Mouse (Mus musculus) heart, embryonic 16.5 days (tissue): ENCODE data around the gene Plpp7. TPM values are rescaled to one million over a fixed set of nuclear protein-coding genes. Genes with fewer than 3 reads are reported as not detected.

Source experiments
- ATAC-seq: fragments of 200-750 bp; cut with Nextera tagmentation; replicated peaks from 2 replicates; pipeline ENCODE4 v1.8.0; 2017; ENCODE audit warnings: moderate number of reproducible peaks; ENCODE audit not compliant: insufficient read depth, low FRiP score; ENCODE audit errors: extremely low read depth
- H3K27ac ChIP-seq: fragments of 300-500 bp; sonication (generic); 2 replicates; pipeline ENCODE4 v1.5.1; 2014; ENCODE audit warnings: mild to moderate bottlenecking, low read length, control low read depth, moderate library complexity
- H3K27me3 ChIP-seq: fragments of 300-500 bp; sonication (generic); 2 replicates; pipeline ENCODE4 v1.6.1; 2014; ENCODE audit warnings: low read length, mixed read lengths; ENCODE audit not compliant: control insufficient read depth, insufficient read depth
- H3K36me3 ChIP-seq: fragments of 300-500 bp; sonication (generic); 2 replicates; pipeline ENCODE4 v1.6.1; 2014; ENCODE audit not compliant: control insufficient read depth, insufficient read depth
- H3K4me1 ChIP-seq: fragments of 300-500 bp; sonication (generic); 2 replicates; pipeline ENCODE4 v1.6.1; 2014; ENCODE audit warnings: low read length, mixed read lengths; ENCODE audit not compliant: control insufficient read depth, insufficient read depth
- H3K4me2 ChIP-seq: fragments of 300-500 bp; sonication (generic); 2 replicates; pipeline ENCODE4 v1.6.1; 2014; ENCODE audit warnings: low read depth, mild to moderate bottlenecking, control low read depth, low read length
- H3K4me3 ChIP-seq: fragments of 300-500 bp; sonication (generic); 2 replicates; pipeline ENCODE4 v1.5.1; 2014; ENCODE audit warnings: mild to moderate bottlenecking, control low read depth, low read length
- H3K9ac ChIP-seq: fragments of 300-500 bp; sonication (generic); 2 replicates; pipeline ENCODE4 v1.6.1; 2014; ENCODE audit warnings: low read length, control low read depth
- H3K9me3 ChIP-seq: fragments of 300-500 bp; sonication (generic); replicated peaks from 2 replicates; pipeline ENCODE4 v1.6.1; 2016; ENCODE audit warnings: low read length; ENCODE audit not compliant: control insufficient read depth
- WGBS: fragments of 180-500 bp; shearing (Covaris S2); extraction: QIAGEN DNeasy Blood & Tissue Kit; methylation state at CpG from one replicate; pipeline ENCODE4 v1.1.7; 2014; 5-methylcytosine and 5-hydroxymethylcytosine counted together
- microRNA-seq: library from miRNA; unstranded; fragments of <30 nt; microRNA quantifications from one replicate; pipeline ENCODE4, GENCODE M21; 2017
- polyA plus RNA-seq: library from polyadenylated mRNA; unstranded; fragments of >200 nt; fragmentation: Nextera tagmentation; extraction: Ambion mirVana; gene quantifications from 2 replicates; pipeline ENCODE4 v1.2.1, GENCODE M21; 2015

Gene Plpp7
- polyA plus RNA-seq, 1 experiment from 2014 or later, result 21.4 TPM

GRCm38 (mm10) chr2:32156645-32157044 is 61.3 kb downstream of the Plpp7 start:
- no peak for ATAC-seq
- peaks cover 2% of the 10 kb centered on the region; the same call in 1 of the 2 replicates for H3K36me3 ChIP-seq
- no peak overlapping the region for H3K9ac ChIP-seq
- no peaks in the 10 kb centered on the region; the same call in 1 of the 2 replicates for H3K9me3 ChIP-seq
- H3K27me3 ChIP-seq, result no peaks in the 10 kb centered on the region
- peaks cover 87% of the 10 kb centered on the region for H3K4me1 ChIP-seq
- H3K4me2 ChIP-seq, result no peak overlapping the region
- WGBS, result 49% methylated on average over 10 of the region's 10 CpGs
- peak overlapping the region; percentile 21; the same call in 1 of the 2 replicates for H3K27ac ChIP-seq
- no peak overlapping the region for H3K4me3 ChIP-seq

- Histone ChIP-seq H3K9ac (no peak overlapping the region), H3K36me3 (peaks cover 2% of the 10 kb centered on the region; the same call in 1 of the 2 replicates), H3K9me3 (no peaks in the 10 kb centered on the region; the same call in 1 of the 2 replicates), H3K4me1 (peaks cover 84% of the 10 kb centered on the region), H3K27me3 (no peaks in the 10 kb centered on the region), H3K27ac (peak overlapping the region; percentile 21; the same call in 1 of the 2 replicates), H3K4me3 (no peak overlapping the region), H3K4me2 (no peak overlapping the region)
- ATAC-seq, result no peak
- 44% methylated on average over 4 of the region's 4 CpGs for WGBS
Observed at GRCm38 (mm10) chr2:32157328-32157727, 62.0 kb downstream of the Plpp7 start.

GRCm38 (mm10) chr2:32158616-32159239 is 63.4 kb downstream of the Plpp7 start:
- Histone ChIP-seq H3K9ac (no peak overlapping the region), H3K9me3 (no peaks in the 10 kb centered on the region; the same call in 1 of the 2 replicates), H3K27ac (0 out of 2 replicates have a peak overlapping the region, but pooled peaks have one; percentile 1), H3K4me1 (peaks cover 73% of the 10 kb centered on the region), H3K4me2 (no peak overlapping the region), H3K4me3 (no peak overlapping the region), H3K27me3 (no peaks in the 10 kb centered on the region), H3K36me3 (peaks cover 2% of the 10 kb centered on the region; the same call in 1 of the 2 replicates)
- 65% methylated on average over 12 of the region's 12 CpGs for WGBS
- ATAC-seq, result no peak

Small RNAs within 50 kb of the gene (microRNA-seq; reads per million reads assigned to microRNA genes)
- gene Mir7674, result not detected

Other genes starting within 250 kb of the Plpp7 start
- gene Fibcd1, start 249.5 kb upstream of the Plpp7 start, polyA plus RNA-seq, result not detected in 2 replicates
- gene Lamc3, start 208.2 kb upstream of the Plpp7 start, polyA plus RNA-seq, result 0.41 and 0.55 TPM in 2 replicates
- gene Aif1l, start 145.4 kb upstream of the Plpp7 start, polyA plus RNA-seq, result 50.7 and 55.4 TPM in 2 replicates
- 51.6 and 54.1 TPM in 2 replicates for gene Nup214, start 121.1 kb upstream of the Plpp7 start, polyA plus RNA-seq
- 27.6 and 30.1 TPM in 2 replicates for gene Fam78a, start 10.7 kb upstream of the Plpp7 start, polyA plus RNA-seq
- gene Prrc2b, start 55.6 kb downstream of the Plpp7 start, polyA plus RNA-seq, result 19.3 and 30.1 TPM in 2 replicates
- gene Pomt1, start 141.1 kb downstream of the Plpp7 start, polyA plus RNA-seq, result 19.2 and 20.5 TPM in 2 replicates
- gene Uck1, start 164.6 kb downstream of the Plpp7 start, polyA plus RNA-seq, result 45.7 TPM in 2 replicates
- gene Golga2, start 191.9 kb downstream of the Plpp7 start, polyA plus RNA-seq, result 27.4 and 28.1 TPM in 2 replicates
- gene Swi5, start 192.5 kb downstream of the Plpp7 start, polyA plus RNA-seq, result 305 and 327 TPM in 2 replicates